Mouse (Mus musculus) intestine, embryonic 15.5 days (tissue): Measurements from ENCODE around the gene Etv6. TPM values are rescaled to one million over a fixed set of nuclear protein-coding genes. Genes with fewer than 3 reads are reported as not detected.

Source experiments
- ATAC-seq: fragments of 200-750 bp; cut with Nextera tagmentation; 2 replicates; pipeline ENCODE4 v1.8.0; 2017; ENCODE audit warnings: moderate TSS enrichment, moderate library complexity
- H3K27ac ChIP-seq: fragments of 300-500 bp; sonication (generic); 2 replicates; pipeline ENCODE4 v1.5.1; 2015; ENCODE audit warnings: mild to moderate bottlenecking, inconsistent platforms
- H3K27me3 ChIP-seq: fragments of 300-500 bp; sonication (generic); replicated peaks from 2 replicates; pipeline ENCODE4 v1.6.1; 2015; ENCODE audit warnings: inconsistent platforms
- H3K36me3 ChIP-seq: fragments of 300-500 bp; sonication (generic); 2 replicates; pipeline ENCODE4 v1.6.1; 2015; ENCODE audit warnings: inconsistent platforms
- H3K4me1 ChIP-seq: fragments of 300-500 bp; sonication (generic); replicated peaks from 2 replicates; pipeline ENCODE4 v1.6.1; 2015; ENCODE audit warnings: inconsistent platforms
- H3K4me2 ChIP-seq: fragments of 300-500 bp; sonication (generic); replicated peaks from 2 replicates; pipeline ENCODE4 v1.6.1; 2015; ENCODE audit warnings: mild to moderate bottlenecking, inconsistent platforms
- H3K4me3 ChIP-seq: fragments of 300-500 bp; sonication (generic); replicated peaks from 2 replicates; pipeline ENCODE4 v1.5.1; 2015; ENCODE audit warnings: inconsistent platforms
- H3K9ac ChIP-seq: fragments of 300-500 bp; sonication (generic); 2 replicates; pipeline ENCODE4 v1.6.1; 2015; ENCODE audit warnings: inconsistent platforms
- H3K9me3 ChIP-seq: fragments of 300-500 bp; sonication (generic); 2 replicates; pipeline ENCODE4 v1.6.1; 2016; ENCODE audit warnings: inconsistent platforms
- WGBS: fragments of 180-500 bp; shearing (Covaris S2); methylation state at CpG from one replicate; pipeline ENCODE4 v1.1.7; 2015; 5-methylcytosine and 5-hydroxymethylcytosine counted together
- polyA plus RNA-seq: library from polyadenylated mRNA; unstranded; fragments of >200 nt; fragmentation: Nextera tagmentation; extraction: Ambion mirVana; gene quantifications from 2 replicates; pipeline ENCODE4 v1.2.1, GENCODE M21; 2015

Gene Etv6
- polyA plus RNA-seq, 1 experiment from 2014 or later = 12.5 TPM

DNA sequence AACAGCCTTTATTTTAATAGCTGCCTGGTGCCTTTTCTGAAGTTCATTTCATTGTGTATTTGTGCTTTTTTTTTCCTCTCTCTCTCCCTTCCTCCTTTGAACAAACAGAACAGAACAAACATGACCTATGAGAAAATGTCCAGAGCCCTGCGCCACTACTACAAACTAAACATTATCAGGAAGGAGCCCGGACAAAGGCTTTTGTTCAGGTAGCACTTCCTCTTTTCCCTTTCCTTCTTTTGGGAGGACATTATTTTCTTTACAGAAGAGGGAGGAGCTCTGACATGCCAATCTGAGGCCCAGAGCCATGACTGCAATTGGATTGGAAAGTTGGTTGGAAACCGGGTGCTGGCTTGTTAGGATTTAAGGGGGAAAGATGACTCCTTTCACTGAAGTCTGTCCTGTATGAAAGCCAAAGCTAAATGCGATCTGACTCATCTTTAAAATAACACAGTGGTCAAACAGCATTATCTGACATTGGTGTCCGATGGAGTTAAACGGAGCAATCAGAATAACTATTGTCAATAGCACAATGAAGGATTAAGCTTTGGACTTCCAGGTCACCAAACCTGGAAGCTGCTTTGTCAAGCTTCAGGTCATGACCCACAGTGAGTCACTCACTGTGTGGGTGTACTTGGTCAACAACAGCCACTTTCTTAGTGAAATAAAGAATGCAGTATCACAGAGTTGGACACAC lies 227.6 kb downstream of the Etv6 start:
- WGBS = 60% methylated on average over 6 of the region's 6 CpGs
- no peaks in the 10 kb centered on the region for H3K27me3 ChIP-seq
- H3K9ac ChIP-seq = no peak overlapping the region
- H3K36me3 ChIP-seq = peaks cover 21% of the 10 kb centered on the region
- no peaks in the 10 kb centered on the region for H3K4me1 ChIP-seq
- no peaks in the 10 kb centered on the region for H3K9me3 ChIP-seq
- no peak overlapping the region for H3K4me2 ChIP-seq
- H3K27ac ChIP-seq = 0 out of 2 replicates have a peak overlapping the region, but pooled peaks have one; percentile 25
- ATAC-seq = peak; percentile 28; the same call in 1 of the 2 replicates
- no peak overlapping the region for H3K4me3 ChIP-seq

DNA sequence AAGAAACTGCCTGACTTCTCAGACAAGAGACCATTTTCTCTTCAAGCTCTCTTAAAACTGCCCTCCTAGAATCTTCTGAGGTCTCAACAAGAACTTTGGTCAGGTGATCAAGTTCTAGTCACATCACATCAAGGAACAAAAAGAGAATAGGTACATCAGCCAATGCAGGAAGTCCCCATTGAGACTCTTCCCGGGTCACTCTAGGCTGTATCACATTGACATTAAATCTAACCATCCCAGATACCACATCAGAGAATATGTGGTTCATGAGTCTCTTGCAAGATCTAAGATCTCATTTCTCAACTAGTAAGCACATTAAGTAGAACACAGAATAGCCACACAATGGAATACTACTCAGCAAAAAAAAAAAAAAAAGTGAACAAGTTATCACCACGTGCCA lies 238.4 kb downstream of the Etv6 start:
- Histone ChIP-seq H3K27ac (no peak overlapping the region), H3K4me1 (no peaks in the 10 kb centered on the region)
- WGBS = 82% methylated on average over 2 of the region's 2 CpGs

DNA sequence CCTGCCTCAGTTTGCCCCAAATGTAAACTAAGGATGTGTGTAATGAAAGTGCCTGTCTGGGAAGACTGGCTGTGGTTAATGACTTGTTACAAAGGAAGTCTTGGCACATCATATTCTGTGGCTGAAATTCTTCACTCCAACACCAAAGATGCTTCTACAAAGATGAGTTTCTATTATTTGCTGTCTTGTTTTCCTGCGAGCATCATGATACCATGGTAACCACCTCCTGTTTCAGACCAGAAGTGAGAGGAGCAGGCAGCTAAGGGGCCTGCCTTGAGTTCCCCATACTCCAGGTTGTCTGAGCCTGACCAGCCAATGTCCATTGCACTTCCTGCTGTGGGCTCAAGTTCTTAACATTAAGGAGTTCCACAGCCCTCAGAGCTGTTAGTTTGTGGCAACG lies 241.5 kb downstream of the Etv6 start:
- Histone ChIP-seq H3K27ac (no peak overlapping the region), H3K4me1 (no peaks in the 10 kb centered on the region), H3K4me3 (no peak overlapping the region), H3K4me2 (no peak overlapping the region), H3K9me3 (no peaks in the 10 kb centered on the region), H3K9ac (no peak overlapping the region), H3K27me3 (no peaks in the 10 kb centered on the region), H3K36me3 (no peaks in the 10 kb centered on the region)
- 87% methylated on average over 2 of the region's 2 CpGs for whole genome bisulfite sequencing
- ATAC-seq = no peak

More for the DNA sequence above, 238.4 kb downstream of the Etv6 start:
- Histone ChIP-seq H3K9me3 (no peaks in the 10 kb centered on the region), H3K9ac (no peak overlapping the region), H3K27me3 (no peaks in the 10 kb centered on the region), H3K4me3 (no peak overlapping the region), H3K36me3 (no peaks in the 10 kb centered on the region), H3K4me2 (no peak overlapping the region)
- no peak for ATAC-seq

DNA sequence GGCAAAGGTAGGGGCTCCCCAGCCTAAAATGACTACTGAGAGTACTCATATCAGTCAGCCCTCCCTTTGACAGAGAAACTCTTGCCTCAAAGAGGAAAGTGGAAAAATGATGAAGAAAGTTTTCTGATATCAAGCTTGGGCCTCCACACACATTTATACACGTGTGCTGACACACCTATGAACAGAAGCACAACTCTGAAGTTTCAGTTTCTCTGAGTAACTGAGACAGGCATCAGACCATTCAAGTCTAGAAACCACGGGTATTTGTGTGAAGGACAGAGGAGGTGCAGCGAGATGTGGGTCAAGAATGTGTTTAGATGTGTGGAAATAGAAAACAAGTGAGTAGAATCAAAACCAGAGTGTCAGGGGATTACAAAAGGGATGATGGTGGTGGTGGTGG lies 246.6 kb downstream of the Etv6 start:
- no peaks in the 10 kb centered on the region for H3K27me3 ChIP-seq
- no peaks in the 10 kb centered on the region for H3K4me1 ChIP-seq
- H3K4me3 ChIP-seq = no peak overlapping the region
- H3K27ac ChIP-seq = no peak overlapping the region
- H3K9ac ChIP-seq = no peak overlapping the region
- H3K36me3 ChIP-seq = no peaks in the 10 kb centered on the region
- no peaks in the 10 kb centered on the region for H3K9me3 ChIP-seq
- ATAC-seq = no peak
- WGBS = 79% methylated on average over 3 of the region's 3 CpGs
- no peak overlapping the region for H3K4me2 ChIP-seq

DNA sequence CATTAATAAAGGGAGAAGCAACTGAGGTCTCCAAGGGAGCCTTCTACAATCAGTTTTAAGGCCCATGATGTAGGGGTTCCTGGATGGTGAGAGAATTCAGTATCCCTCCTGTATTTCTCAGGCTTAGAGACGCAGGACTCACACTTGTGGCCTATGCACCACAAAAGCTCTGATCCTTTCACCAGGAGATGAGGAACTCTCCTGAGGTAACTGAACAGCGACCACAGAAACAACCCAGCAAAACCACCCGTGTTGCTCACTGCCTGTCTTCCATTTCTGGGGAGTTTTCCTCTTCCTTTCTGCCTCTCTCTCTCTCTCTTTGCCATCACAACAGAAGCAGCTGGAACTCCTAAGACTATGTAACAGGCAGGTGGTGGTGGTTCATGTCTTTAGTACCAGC lies 256.3 kb downstream of the Etv6 start:
- no peaks in the 10 kb centered on the region for H3K36me3 ChIP-seq
- no peak for ATAC-seq
- WGBS = 80% methylated on average over 3 of the region's 3 CpGs

DNA sequence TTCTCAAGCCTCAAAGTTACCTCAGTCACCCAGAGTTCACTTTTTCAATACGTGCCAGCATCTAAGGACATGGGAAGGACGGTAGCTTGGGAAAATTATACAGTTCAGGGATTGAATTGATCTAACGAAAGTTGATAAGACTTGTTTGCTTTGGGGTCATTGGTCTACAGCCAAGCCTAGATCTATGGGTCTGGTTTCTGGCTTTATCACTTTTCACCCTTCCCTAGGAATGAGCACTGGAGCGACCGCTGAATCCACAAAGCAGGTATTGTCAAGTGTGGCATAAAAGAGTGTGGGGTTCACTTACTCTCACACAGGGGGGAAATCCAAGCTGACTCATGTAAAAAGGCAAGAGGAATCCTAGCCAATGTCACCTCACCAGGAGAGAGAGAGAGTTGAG lies 256.9 kb downstream of the Etv6 start:
- Histone ChIP-seq H3K27ac (no peak overlapping the region), H3K9ac (no peak overlapping the region), H3K36me3 (no peaks in the 10 kb centered on the region), H3K4me1 (no peaks in the 10 kb centered on the region), H3K27me3 (no peaks in the 10 kb centered on the region), H3K4me3 (no peak overlapping the region), H3K9me3 (no peaks in the 10 kb centered on the region), H3K4me2 (no peak overlapping the region)
- 62% methylated on average over 5 of the region's 5 CpGs for WGBS
- peak; percentile 65 for ATAC-seq

More for the DNA sequence above, 256.3 kb downstream of the Etv6 start:
- no peak overlapping the region for H3K27ac ChIP-seq
- no peaks in the 10 kb centered on the region for H3K27me3 ChIP-seq
- no peak overlapping the region for H3K9ac ChIP-seq
- H3K4me3 ChIP-seq = no peak overlapping the region
- no peaks in the 10 kb centered on the region for H3K4me1 ChIP-seq
- H3K4me2 ChIP-seq = no peak overlapping the region
- no peaks in the 10 kb centered on the region for H3K9me3 ChIP-seq

DNA sequence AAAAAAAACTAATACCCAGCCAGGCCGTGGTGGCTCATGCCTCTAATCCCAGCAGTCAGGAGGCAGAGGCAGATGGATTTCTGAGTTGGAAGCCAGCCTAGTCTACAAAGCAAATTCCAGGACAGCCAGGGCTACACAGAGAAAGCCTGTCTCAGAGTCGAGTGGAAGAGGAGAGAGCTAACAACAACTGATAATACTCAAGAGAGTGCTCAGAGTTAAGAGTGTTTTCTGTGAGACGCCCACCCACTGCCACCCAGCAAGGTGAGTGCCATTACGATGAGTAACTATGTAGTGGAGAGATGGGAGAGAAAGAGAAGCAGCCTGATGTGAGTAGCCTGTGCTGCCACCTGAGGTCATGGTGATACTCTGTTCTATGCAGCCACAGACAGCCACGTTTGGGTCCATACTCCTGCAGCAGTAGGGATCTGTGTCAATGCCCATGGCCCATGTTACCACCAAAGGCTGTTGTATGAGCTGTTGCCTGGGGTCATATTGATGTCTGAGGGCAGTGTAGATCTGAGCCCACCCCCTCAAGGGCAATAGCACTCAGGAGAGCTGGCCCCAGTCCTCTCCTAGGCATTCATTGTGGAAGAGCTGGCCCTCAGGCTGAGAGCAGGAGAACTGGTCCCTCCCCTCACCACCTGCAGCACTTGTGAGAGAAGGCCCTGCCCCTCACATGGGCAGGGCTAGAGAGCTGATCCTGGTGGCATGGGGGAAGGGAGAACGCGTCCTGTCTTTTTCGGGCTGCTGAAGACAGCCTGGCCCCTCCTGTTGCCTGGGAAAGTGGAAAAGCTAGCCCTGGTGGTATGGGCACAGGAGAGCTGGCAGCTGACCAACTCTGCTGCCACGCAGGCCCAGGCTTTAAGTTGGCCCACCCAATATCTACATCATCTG lies 258.4 kb downstream of the Etv6 start:
- Histone ChIP-seq H3K4me2 (no peak overlapping the region), H3K27ac (no peak overlapping the region), H3K36me3 (no peaks in the 10 kb centered on the region), H3K4me1 (no peaks in the 10 kb centered on the region), H3K9ac (no peak overlapping the region), H3K27me3 (no peaks in the 10 kb centered on the region), H3K9me3 (no peaks in the 10 kb centered on the region), H3K4me3 (no peak overlapping the region)
- ATAC-seq = peak; percentile 82
- 48% methylated on average over 9 of the region's 9 CpGs for WGBS

DNA sequence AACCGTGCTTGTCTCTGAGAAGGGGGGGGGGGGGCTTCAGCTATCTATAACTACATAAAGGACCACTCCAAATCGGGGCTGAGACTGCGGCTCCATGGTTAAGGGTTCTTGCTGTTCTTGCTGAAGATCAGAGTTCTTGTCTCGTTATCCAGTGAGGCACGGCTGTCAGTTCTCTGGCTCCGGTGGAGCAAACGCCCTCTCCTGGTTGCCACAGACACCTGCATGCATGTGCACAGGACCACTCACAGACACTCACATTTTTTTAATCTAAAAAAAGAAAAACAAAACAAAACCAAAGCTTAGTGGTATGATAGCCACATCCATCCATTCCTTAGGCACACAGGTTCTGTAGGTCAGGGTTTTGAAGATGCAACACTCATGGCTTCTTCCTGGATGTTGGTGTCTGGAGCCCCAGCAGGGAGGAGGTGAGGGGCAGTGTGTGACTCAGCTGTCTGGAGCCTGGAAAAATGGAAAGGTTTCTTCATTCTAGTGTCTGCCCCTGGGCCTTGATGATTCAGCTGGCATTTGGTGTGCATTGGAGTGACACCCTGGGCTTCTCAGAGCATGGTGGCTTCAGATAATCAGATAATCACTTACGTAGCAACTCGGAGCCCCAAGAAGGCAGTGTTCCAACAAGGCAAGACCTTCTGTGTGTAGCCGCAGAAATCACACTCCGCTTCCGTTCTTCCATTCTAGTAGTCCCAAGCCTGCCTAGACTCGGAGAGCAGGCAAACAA lies 262.6 kb downstream of the Etv6 start:
- Histone ChIP-seq H3K27ac (no peak overlapping the region), H3K27me3 (no peaks in the 10 kb centered on the region), H3K9ac (no peak overlapping the region), H3K4me1 (no peaks in the 10 kb centered on the region), H3K36me3 (no peaks in the 10 kb centered on the region), H3K4me3 (no peak overlapping the region), H3K9me3 (no peaks in the 10 kb centered on the region), H3K4me2 (no peak overlapping the region)
- WGBS = 78% methylated on average over 13 of the region's 13 CpGs
- ATAC-seq = no peak

DNA sequence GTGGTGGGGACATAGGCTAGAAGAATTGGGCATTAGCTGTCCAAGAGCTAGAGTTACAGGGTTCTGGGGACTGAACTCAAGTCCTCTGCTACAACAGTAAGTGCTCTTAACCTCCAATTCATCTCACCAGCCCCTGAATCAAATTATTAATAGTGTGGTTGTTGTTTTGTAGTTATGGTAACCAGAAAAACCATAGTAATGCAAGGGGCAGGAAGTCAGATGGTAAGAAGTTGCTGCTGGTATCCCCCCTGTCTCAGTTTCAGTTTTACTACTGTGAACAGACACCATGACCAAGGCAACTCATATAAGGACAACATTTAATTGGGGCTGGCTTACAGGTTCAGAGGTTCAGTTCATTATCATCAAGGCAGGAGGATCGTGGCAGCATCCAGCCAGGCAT lies 266.5 kb downstream of the Etv6 start:
- H3K27me3 ChIP-seq = no peaks in the 10 kb centered on the region
- no peaks in the 10 kb centered on the region for H3K9me3 ChIP-seq
- H3K4me1 ChIP-seq = no peaks in the 10 kb centered on the region
- no peak overlapping the region for H3K9ac ChIP-seq
- H3K4me2 ChIP-seq = no peak overlapping the region
- no peak overlapping the region for H3K4me3 ChIP-seq
- ATAC-seq = no peak
- 71% methylated on average over 1 of the region's 1 CpGs for WGBS
- H3K27ac ChIP-seq = no peak overlapping the region
- no peaks in the 10 kb centered on the region for H3K36me3 ChIP-seq

DNA sequence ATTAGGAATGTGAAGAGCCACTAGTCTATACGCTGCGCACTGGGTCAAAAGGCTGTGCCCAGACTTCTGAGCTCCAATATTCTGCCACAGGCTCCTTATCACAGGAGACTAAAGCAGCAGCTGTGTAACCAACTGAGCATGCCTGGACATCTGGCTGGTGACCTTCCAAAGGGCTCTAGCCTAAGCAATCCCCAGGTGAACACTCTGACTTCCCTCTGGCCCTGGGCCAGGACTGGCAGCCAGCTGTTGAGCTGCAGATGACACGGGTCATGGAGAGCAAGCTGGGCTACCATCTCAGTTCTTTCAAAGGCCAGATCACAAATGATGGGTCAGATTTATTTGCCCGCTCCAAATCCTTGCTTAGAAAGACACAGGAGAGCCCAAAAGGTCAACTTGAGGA lies 275.8 kb downstream of the Etv6 start:
- no peaks in the 10 kb centered on the region for H3K27me3 ChIP-seq
- no peak for ATAC-seq
- no peak overlapping the region for H3K4me2 ChIP-seq
- no peaks in the 10 kb centered on the region for H3K9me3 ChIP-seq
- no peak overlapping the region for H3K27ac ChIP-seq
- no peak overlapping the region for H3K4me3 ChIP-seq
- H3K4me1 ChIP-seq = no peaks in the 10 kb centered on the region
- H3K36me3 ChIP-seq = no peaks in the 10 kb centered on the region
- WGBS = 79% methylated on average over 4 of the region's 4 CpGs
- H3K9ac ChIP-seq = no peak overlapping the region

DNA sequence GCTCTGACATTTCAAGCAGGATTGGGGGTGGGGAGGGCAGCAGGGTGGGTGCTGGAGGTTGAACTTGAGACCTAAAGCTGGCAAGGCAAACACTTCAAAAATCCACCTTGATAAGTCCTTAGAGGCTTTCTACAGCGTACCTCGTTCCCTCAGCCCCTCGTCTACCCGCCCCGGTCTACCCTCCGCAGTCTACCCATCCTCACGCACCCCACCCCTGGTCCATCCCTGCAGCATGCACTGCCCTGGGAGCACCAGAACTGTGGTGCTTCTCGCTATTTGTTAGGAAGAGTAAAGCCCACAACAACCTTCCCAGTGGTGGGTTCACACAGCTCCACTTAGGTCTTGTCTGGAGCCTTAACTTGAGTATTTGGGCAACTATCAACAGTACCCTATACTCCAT lies 277.1 kb downstream of the Etv6 start:
- Histone ChIP-seq H3K36me3 (no peaks in the 10 kb centered on the region), H3K27ac (no peak overlapping the region), H3K27me3 (no peaks in the 10 kb centered on the region), H3K9me3 (no peaks in the 10 kb centered on the region), H3K4me2 (no peak overlapping the region), H3K4me1 (no peaks in the 10 kb centered on the region), H3K9ac (no peak overlapping the region), H3K4me3 (no peak overlapping the region)
- WGBS = 88% methylated on average over 8 of the region's 8 CpGs
- no peak for ATAC-seq

DNA sequence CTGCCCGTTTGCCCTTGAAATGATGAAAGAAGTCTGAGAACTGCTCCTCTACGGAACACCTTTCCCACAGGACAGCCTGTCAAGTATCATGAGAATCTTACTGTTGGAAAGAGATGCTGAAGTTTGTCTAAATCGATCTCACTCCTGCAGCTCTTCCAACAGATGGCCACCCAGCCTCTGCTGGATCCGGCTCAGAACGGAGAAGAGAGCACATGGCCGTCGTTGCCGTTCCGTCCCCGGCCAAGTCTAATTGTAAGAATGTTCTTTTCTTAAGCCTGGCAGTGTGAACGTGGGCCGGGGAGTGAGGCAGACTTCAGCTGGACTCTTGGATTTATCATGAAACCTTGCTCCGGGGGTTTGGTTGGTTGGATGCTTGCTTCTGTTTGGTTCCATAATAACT lies 281.9 kb downstream of the Etv6 start:
- Histone ChIP-seq H3K27ac (no peak overlapping the region), H3K9ac (no peak overlapping the region), H3K27me3 (no peaks in the 10 kb centered on the region), H3K36me3 (no peaks in the 10 kb centered on the region), H3K4me2 (no peak overlapping the region), H3K9me3 (no peaks in the 10 kb centered on the region), H3K4me3 (no peak overlapping the region), H3K4me1 (no peaks in the 10 kb centered on the region)
- 90% methylated on average over 13 of the region's 13 CpGs for WGBS
- ATAC-seq = no peak
